Mouse (Mus musculus) embryonic facial prominence, embryonic 13.5 days (tissue): ENCODE results near the gene Wdr54. TPM values are rescaled to one million over a fixed set of nuclear protein-coding genes. Genes with fewer than 3 reads are reported as not detected.

Experiments
- ATAC-seq: fragments of 200-750 bp; cut with Nextera tagmentation; 2 replicates; pipeline ENCODE4 v1.8.0; 2017; ENCODE audit warnings: low read depth; ENCODE audit not compliant: insufficient number of reproducible peaks, insufficient read depth, low FRiP score, low TSS enrichment
- H3K27ac ChIP-seq: fragments of 300-500 bp; sonication (generic); 2 replicates; pipeline ENCODE4 v1.5.1; 2015; ENCODE audit warnings: moderate library complexity, mild to moderate bottlenecking, inconsistent platforms
- H3K27me3 ChIP-seq: fragments of 300-500 bp; sonication (generic); 2 replicates; pipeline ENCODE4 v1.6.1; 2015; ENCODE audit warnings: mild to moderate bottlenecking, inconsistent platforms
- H3K36me3 ChIP-seq: fragments of 300-500 bp; sonication (generic); 2 replicates; pipeline ENCODE4 v1.6.1; 2015; ENCODE audit warnings: mild to moderate bottlenecking, inconsistent platforms
- H3K4me1 ChIP-seq: fragments of 300-500 bp; sonication (generic); 2 replicates; pipeline ENCODE4 v1.6.1; 2015; ENCODE audit warnings: inconsistent platforms
- H3K4me2 ChIP-seq: fragments of 300-500 bp; sonication (generic); 2 replicates; pipeline ENCODE4 v1.6.1; 2015; ENCODE audit warnings: moderate library complexity, mild to moderate bottlenecking, inconsistent platforms
- H3K4me3 ChIP-seq: fragments of 300-500 bp; sonication (generic); 2 replicates; pipeline ENCODE4 v1.5.1; 2015; ENCODE audit warnings: mild to moderate bottlenecking, inconsistent platforms
- H3K9ac ChIP-seq: fragments of 300-500 bp; sonication (generic); 2 replicates; pipeline ENCODE4 v1.6.1; 2015; ENCODE audit warnings: mild to moderate bottlenecking, inconsistent platforms
- H3K9me3 ChIP-seq: fragments of 300-500 bp; sonication (generic); 2 replicates; pipeline ENCODE4 v1.6.1; 2016; ENCODE audit warnings: inconsistent platforms
- WGBS: fragments of 180-500 bp; shearing (Covaris S2); methylation state at CpG from one replicate; pipeline ENCODE4 v1.1.7; 2015; ENCODE audit warnings: mixed read lengths; 5-methylcytosine and 5-hydroxymethylcytosine counted together
- polyA plus RNA-seq: library from polyadenylated mRNA; unstranded; fragments of >200 nt; fragmentation: Nextera tagmentation; extraction: Ambion mirVana; gene quantifications from 2 replicates; pipeline ENCODE4 v1.2.1, GENCODE M21; 2015

Gene Wdr54
- polyA plus RNA-seq, 1 experiment from 2014 or later: 7.1 TPM

GRCm38 (mm10) chr6:83155552-83156238 lies 502 bp downstream of the Wdr54 start:
- Histone ChIP-seq H3K36me3 (peaks cover 29% of the 10 kb centered on the region), H3K27ac (no peak overlapping the region), H3K4me3 (peak overlapping the region; percentile 59), H3K27me3 (peaks cover 9% of the 10 kb centered on the region), H3K9me3 (no peaks in the 10 kb centered on the region), H3K4me1 (peaks cover 19% of the 10 kb centered on the region), H3K9ac (peak overlapping the region; percentile 71), H3K4me2 (peak overlapping the region; percentile 87)
- WGBS: 9% methylated on average over 23 of the region's 23 CpGs
- no peak for ATAC-seq

GRCm38 (mm10) chr6:83153485-83153884 lies 2.7 kb downstream of the Wdr54 start:
- Histone ChIP-seq H3K9ac (no peak overlapping the region), H3K9me3 (no peaks in the 10 kb centered on the region), H3K4me1 (peaks cover 19% of the 10 kb centered on the region), H3K4me2 (no peak overlapping the region), H3K4me3 (no peak overlapping the region), H3K27me3 (no peaks in the 10 kb centered on the region), H3K36me3 (peaks cover 51% of the 10 kb centered on the region), H3K27ac (no peak overlapping the region)
- 62% methylated on average over 5 of the region's 5 CpGs for WGBS
- no peak for ATAC-seq

GRCm38 (mm10) chr6:83153038-83153437 lies 3.2 kb downstream of the Wdr54 start:
- Histone ChIP-seq H3K9me3 (no peaks in the 10 kb centered on the region), H3K27me3 (no peaks in the 10 kb centered on the region), H3K9ac (no peak overlapping the region), H3K4me2 (no peak overlapping the region), H3K4me1 (peaks cover 19% of the 10 kb centered on the region), H3K36me3 (peaks cover 55% of the 10 kb centered on the region), H3K4me3 (no peak overlapping the region), H3K27ac (no peak overlapping the region)
- WGBS: 86% methylated on average over 12 of the region's 12 CpGs
- ATAC-seq: no peak

- H3K4me3 ChIP-seq: no peak overlapping the region
- no peaks in the 10 kb centered on the region for H3K27me3 ChIP-seq
- H3K36me3 ChIP-seq: peaks cover 69% of the 10 kb centered on the region
- H3K4me2 ChIP-seq: no peak overlapping the region
- H3K9ac ChIP-seq: 0 out of 2 replicates have a peak overlapping the region, but pooled peaks have one; percentile 16
- whole genome bisulfite sequencing: 43% methylated on average over 8 of the region's 8 CpGs
- no peak for ATAC-seq
- peaks cover 19% of the 10 kb centered on the region for H3K4me1 ChIP-seq
- no peak overlapping the region for H3K27ac ChIP-seq
- no peaks in the 10 kb centered on the region for H3K9me3 ChIP-seq
Observed at GRCm38 (mm10) chr6:83151721-83152120, 4.5 kb downstream of the Wdr54 start.

- Histone ChIP-seq H3K36me3 (peaks cover 65% of the 10 kb centered on the region), H3K4me2 (no peak overlapping the region), H3K4me3 (no peak overlapping the region), H3K4me1 (peaks cover 16% of the 10 kb centered on the region), H3K9me3 (no peaks in the 10 kb centered on the region), H3K27ac (no peak overlapping the region), H3K9ac (no peak overlapping the region), H3K27me3 (no peaks in the 10 kb centered on the region)
- no peak for ATAC-seq
- whole genome bisulfite sequencing: 62% methylated on average over 7 of the region's 7 CpGs
Observed at GRCm38 (mm10) chr6:83147280-83147679, 8.9 kb downstream of the Wdr54 start.

- no peaks in the 10 kb centered on the region for H3K9me3 ChIP-seq
- H3K9ac ChIP-seq: no peak overlapping the region
- H3K4me2 ChIP-seq: no peak overlapping the region
- ATAC-seq: no peak
- peaks cover 27% of the 10 kb centered on the region for H3K4me1 ChIP-seq
- H3K27ac ChIP-seq: peak overlapping the region; percentile 4; the same call in 1 of the 2 replicates
- H3K4me3 ChIP-seq: no peak overlapping the region
- peaks cover 50% of the 10 kb centered on the region for H3K36me3 ChIP-seq
- WGBS: 73% methylated on average over 9 of the region's 9 CpGs
- H3K27me3 ChIP-seq: no peaks in the 10 kb centered on the region
Observed at GRCm38 (mm10) chr6:83145805-83146204, 10.4 kb downstream of the Wdr54 start.

GRCm38 (mm10) chr6:83145209-83145608 lies 11.0 kb downstream of the Wdr54 start:
- H3K9ac ChIP-seq: no peak overlapping the region
- WGBS: 75% methylated on average over 2 of the region's 2 CpGs
- peaks cover 28% of the 10 kb centered on the region for H3K4me1 ChIP-seq
- ATAC-seq: no peak
- H3K27me3 ChIP-seq: no peaks in the 10 kb centered on the region
- peaks cover 45% of the 10 kb centered on the region for H3K36me3 ChIP-seq
- no peak overlapping the region for H3K4me2 ChIP-seq
- no peak overlapping the region for H3K4me3 ChIP-seq
- no peak overlapping the region for H3K27ac ChIP-seq
- H3K9me3 ChIP-seq: no peaks in the 10 kb centered on the region

GRCm38 (mm10) chr6:83142886-83143285 lies 13.3 kb downstream of the Wdr54 start:
- Histone ChIP-seq H3K27ac (no peak overlapping the region), H3K4me3 (no peak overlapping the region), H3K9me3 (no peaks in the 10 kb centered on the region), H3K4me1 (peaks cover 51% of the 10 kb centered on the region), H3K4me2 (peak overlapping the region; percentile 73), H3K36me3 (peaks cover 21% of the 10 kb centered on the region), H3K27me3 (no peaks in the 10 kb centered on the region), H3K9ac (no peak overlapping the region)
- WGBS: 51% methylated on average over 11 of the region's 11 CpGs
- no peak for ATAC-seq

- Histone ChIP-seq H3K36me3 (peaks cover 15% of the 10 kb centered on the region), H3K4me3 (peak overlapping the region; percentile 38), H3K4me1 (peaks cover 53% of the 10 kb centered on the region), H3K9ac (peak overlapping the region; percentile 72), H3K27me3 (no peaks in the 10 kb centered on the region), H3K4me2 (peak overlapping the region; percentile 73), H3K27ac (no peak overlapping the region), H3K9me3 (no peaks in the 10 kb centered on the region)
- ATAC-seq: no peak
- WGBS: 3% methylated on average over 41 of the region's 41 CpGs
Observed at GRCm38 (mm10) chr6:83142211-83142731, 13.9 kb downstream of the Wdr54 start.

- Histone ChIP-seq H3K36me3 (peaks cover 9% of the 10 kb centered on the region), H3K4me1 (peaks cover 54% of the 10 kb centered on the region), H3K27me3 (no peaks in the 10 kb centered on the region), H3K4me2 (peak overlapping the region; percentile 73), H3K4me3 (peak overlapping the region; percentile 38; the same call in 1 of the 2 replicates), H3K9me3 (no peaks in the 10 kb centered on the region), H3K9ac (peak overlapping the region; percentile 72), H3K27ac (no peak overlapping the region)
- 23% methylated on average over 4 of the region's 4 CpGs for WGBS
- ATAC-seq: no peak
Observed at GRCm38 (mm10) chr6:83141636-83142035, 14.6 kb downstream of the Wdr54 start.

- Histone ChIP-seq H3K9me3 (no peaks in the 10 kb centered on the region), H3K4me3 (no peak overlapping the region), H3K4me1 (peaks cover 65% of the 10 kb centered on the region), H3K4me2 (peak overlapping the region; percentile 79; the same call in 1 of the 2 replicates), H3K27me3 (no peaks in the 10 kb centered on the region), H3K27ac (no peak overlapping the region), H3K36me3 (no peaks in the 10 kb centered on the region), H3K9ac (0 out of 2 replicates have a peak overlapping the region, but pooled peaks have one; percentile 87)
- WGBS: 92% methylated on average over 8 of the region's 8 CpGs
- ATAC-seq: no peak
Observed at GRCm38 (mm10) chr6:83140044-83140443, 16.2 kb downstream of the Wdr54 start.

- H3K27ac ChIP-seq: peak overlapping the region; percentile 100
- 0% methylated on average over 11 of the region's 11 CpGs for WGBS
- H3K36me3 ChIP-seq: no peaks in the 10 kb centered on the region
- H3K27me3 ChIP-seq: no peaks in the 10 kb centered on the region
- H3K4me3 ChIP-seq: peak overlapping the region; percentile 51
- H3K4me1 ChIP-seq: peaks cover 64% of the 10 kb centered on the region
- no peak for ATAC-seq
- H3K9me3 ChIP-seq: no peaks in the 10 kb centered on the region
- H3K4me2 ChIP-seq: peak overlapping the region; percentile 79
- H3K9ac ChIP-seq: peak overlapping the region; percentile 87
Observed at GRCm38 (mm10) chr6:83138056-83138455, 18.1 kb downstream of the Wdr54 start.
